Mouse (Mus musculus): ENCODE results near the gene Rbbp8nl. TPM values are rescaled to one million over a fixed set of nuclear protein-coding genes. Genes with fewer than 3 reads are reported as not detected.

The Rbbp8nl gene
- polyA plus RNA-seq, 1 experiment from 2014 or later = not detected

DNA sequence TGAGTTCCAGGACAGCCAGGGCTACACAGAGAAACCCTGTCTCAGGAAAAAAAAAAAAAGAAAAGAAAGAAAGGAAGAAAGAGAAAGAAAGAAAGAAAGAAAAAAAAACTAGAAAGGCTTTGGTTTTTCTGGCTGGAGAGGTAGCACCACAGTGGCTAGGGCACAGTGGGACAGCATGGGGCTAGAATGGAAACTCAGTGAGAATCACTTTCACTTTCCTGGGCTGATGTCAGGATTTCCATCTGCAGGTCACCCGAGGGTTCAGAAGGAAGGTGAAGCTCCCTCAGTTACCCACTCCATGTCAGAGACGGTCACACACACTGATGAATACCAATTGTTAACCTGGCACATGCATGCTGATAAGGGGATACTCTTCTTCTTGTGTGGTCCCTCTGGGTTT is 18.0 kb upstream of the Rbbp8nl start:
- H3K4me3 ChIP-seq (replicated peaks; ENCODE audit: low read length) = no peak overlapping the region
- no peaks in the 10 kb centered on the region for H3K9me3 ChIP-seq (ENCODE audit: control insufficient read depth, low read length)
- no peaks in the 10 kb centered on the region for H3K4me1 ChIP-seq (replicated peaks; ENCODE audit: control insufficient read depth, insufficient read depth, low read length)
- WGBS = 64% methylated on average over 2 of the region's 2 CpGs
- no peaks in the 10 kb centered on the region for H3K36me3 ChIP-seq (ENCODE audit: control insufficient read depth, insufficient read depth)
- H3K9ac ChIP-seq (replicated peaks; ENCODE audit: low read depth, low read length) = no peak overlapping the region
- no peak for ATAC-seq
- H3K27me3 ChIP-seq (replicated peaks; ENCODE audit: control insufficient read depth, insufficient read depth, low read length) = no peaks in the 10 kb centered on the region
- no peak overlapping the region for H3K4me2 ChIP-seq (ENCODE audit: low read length)
- H3K27ac ChIP-seq (ENCODE audit: low read length) = no peak overlapping the region

DNA sequence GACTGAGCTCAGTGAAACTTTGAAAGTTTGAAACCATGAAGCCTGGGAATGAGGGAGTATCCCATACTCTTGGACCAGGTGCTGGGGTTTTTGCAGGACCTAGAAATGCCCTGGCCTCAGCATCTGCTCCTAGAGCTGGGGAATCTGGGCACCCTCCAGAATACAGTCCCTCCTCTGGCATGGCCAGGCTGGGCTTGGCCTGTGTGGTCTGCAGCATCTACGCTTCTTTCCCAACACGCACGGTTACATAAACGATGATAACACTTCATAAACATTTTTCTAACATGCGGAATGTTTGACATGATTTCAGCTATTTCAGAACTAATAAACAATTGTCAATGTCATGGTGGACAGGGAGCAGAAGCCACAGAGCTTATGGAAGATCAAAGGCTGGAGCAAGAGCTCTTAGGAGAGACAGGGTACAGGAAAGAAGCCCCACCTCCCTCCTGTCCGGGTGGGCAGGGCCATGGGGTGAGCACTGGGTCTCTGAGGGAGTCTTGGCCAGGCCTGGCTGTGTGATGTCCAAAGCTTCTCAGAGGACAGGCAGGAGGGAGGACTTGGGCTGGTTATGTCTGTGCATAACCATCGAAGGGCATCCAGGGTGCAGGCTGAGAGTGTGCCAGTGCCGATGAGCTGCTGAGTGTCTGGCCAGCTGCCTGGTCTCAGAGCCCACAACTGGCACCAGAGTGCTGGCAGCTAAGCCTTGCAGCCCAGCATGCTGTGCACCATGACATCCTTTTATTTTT is 16.9 kb upstream of the Rbbp8nl start:
- H3K9ac ChIP-seq (replicated peaks; ENCODE audit: low read depth, low read length) = no peak overlapping the region
- H3K36me3 ChIP-seq (ENCODE audit: control insufficient read depth, insufficient read depth) = no peaks in the 10 kb centered on the region
- 87% methylated on average over 8 of the region's 8 CpGs for WGBS
- H3K27ac ChIP-seq (ENCODE audit: low read length) = no peak overlapping the region
- H3K4me3 ChIP-seq (replicated peaks; ENCODE audit: low read length) = no peak overlapping the region
- ATAC-seq = no peak
- H3K9me3 ChIP-seq (ENCODE audit: control insufficient read depth, low read length) = no peaks in the 10 kb centered on the region
- H3K4me1 ChIP-seq (replicated peaks; ENCODE audit: control insufficient read depth, insufficient read depth, low read length) = no peaks in the 10 kb centered on the region
- H3K4me2 ChIP-seq (ENCODE audit: low read length) = no peak overlapping the region
- H3K27me3 ChIP-seq (replicated peaks; ENCODE audit: control insufficient read depth, insufficient read depth, low read length) = no peaks in the 10 kb centered on the region

DNA sequence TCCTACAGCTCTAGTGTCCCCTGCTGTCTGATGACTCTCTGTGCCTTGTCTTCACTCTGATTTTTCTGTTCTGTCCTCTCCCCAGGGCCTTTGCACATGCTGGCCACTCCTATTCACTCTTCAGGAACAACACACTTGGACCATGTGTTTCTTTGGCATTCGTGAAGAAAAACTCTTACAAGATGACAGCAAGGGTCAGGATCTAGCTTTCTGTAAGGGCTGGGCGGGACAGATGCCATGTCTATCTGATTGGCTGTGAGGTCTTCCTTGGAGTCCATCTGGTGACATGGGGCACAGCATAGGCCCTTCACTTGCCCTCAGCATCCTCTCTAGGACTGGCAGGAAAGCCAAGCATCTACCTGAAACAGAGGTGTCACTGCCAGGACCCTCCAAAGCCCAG is 16.3 kb upstream of the Rbbp8nl start:
- Histone ChIP-seq H3K4me2 (ENCODE audit: low read length) (no peak overlapping the region), H3K36me3 (ENCODE audit: control insufficient read depth, insufficient read depth) (no peaks in the 10 kb centered on the region), H3K4me1 (replicated peaks; ENCODE audit: control insufficient read depth, insufficient read depth, low read length) (no peaks in the 10 kb centered on the region), H3K4me3 (replicated peaks; ENCODE audit: low read length) (no peak overlapping the region), H3K9me3 (ENCODE audit: control insufficient read depth, low read length) (no peaks in the 10 kb centered on the region), H3K27ac (ENCODE audit: low read length) (no peak overlapping the region), H3K27me3 (replicated peaks; ENCODE audit: control insufficient read depth, insufficient read depth, low read length) (no peaks in the 10 kb centered on the region), H3K9ac (replicated peaks; ENCODE audit: low read depth, low read length) (no peak overlapping the region)
- no peak for ATAC-seq
- WGBS = 70% methylated on average over 2 of the region's 2 CpGs

DNA sequence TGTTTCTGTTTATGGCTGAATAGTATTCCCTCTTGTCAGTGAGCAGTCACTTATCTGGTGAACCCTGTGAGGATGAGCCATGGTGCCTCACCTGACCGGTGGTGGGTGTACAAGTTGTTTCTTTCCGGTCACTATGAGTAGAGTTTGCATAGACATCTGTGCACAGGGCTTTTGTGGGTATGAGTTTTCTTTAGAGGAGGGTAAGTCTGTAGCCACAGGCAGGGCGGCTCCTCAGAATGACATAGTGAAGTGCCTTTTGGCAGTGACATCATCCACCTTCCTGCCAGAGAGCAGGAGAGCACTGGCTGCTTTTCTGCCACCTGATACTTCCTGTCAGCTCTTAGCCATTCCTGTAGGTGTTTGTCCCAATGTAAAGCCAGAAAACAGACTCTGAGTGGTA is 15.8 kb upstream of the Rbbp8nl start:
- Histone ChIP-seq H3K36me3 (ENCODE audit: control insufficient read depth, insufficient read depth) (no peaks in the 10 kb centered on the region), H3K9ac (replicated peaks; ENCODE audit: low read depth, low read length) (no peak overlapping the region), H3K4me3 (replicated peaks; ENCODE audit: low read length) (no peak overlapping the region), H3K9me3 (ENCODE audit: control insufficient read depth, low read length) (no peaks in the 10 kb centered on the region), H3K27me3 (replicated peaks; ENCODE audit: control insufficient read depth, insufficient read depth, low read length) (no peaks in the 10 kb centered on the region), H3K27ac (ENCODE audit: low read length) (no peak overlapping the region), H3K4me2 (ENCODE audit: low read length) (no peak overlapping the region), H3K4me1 (replicated peaks; ENCODE audit: control insufficient read depth, insufficient read depth, low read length) (no peaks in the 10 kb centered on the region)
- 84% methylated on average over 3 of the region's 3 CpGs for WGBS
- no peak for ATAC-seq

DNA sequence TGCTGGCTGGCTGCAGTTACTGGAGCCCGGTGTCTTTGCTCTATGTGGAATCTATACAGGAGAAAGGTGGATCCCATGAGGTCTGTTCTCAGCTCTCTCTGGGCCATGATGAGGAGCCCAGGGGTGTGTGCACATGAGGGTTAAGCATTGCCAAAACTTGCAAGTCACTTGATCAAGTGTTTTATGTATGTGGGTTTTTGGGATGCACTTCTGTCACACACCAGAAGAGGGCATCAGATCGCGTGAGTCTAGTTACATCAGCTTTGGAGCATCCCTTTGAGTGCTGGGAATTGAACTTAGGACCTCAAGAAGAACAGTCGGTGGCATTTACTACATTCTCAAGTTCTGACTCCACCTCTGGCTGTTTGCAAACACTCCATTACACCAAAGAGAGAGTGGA is 14.9 kb upstream of the Rbbp8nl start:
- Histone ChIP-seq H3K4me2 (ENCODE audit: low read length) (no peak overlapping the region), H3K27me3 (replicated peaks; ENCODE audit: control insufficient read depth, insufficient read depth, low read length) (no peaks in the 10 kb centered on the region), H3K9me3 (ENCODE audit: control insufficient read depth, low read length) (no peaks in the 10 kb centered on the region), H3K27ac (ENCODE audit: low read length) (no peak overlapping the region), H3K36me3 (ENCODE audit: control insufficient read depth, insufficient read depth) (no peaks in the 10 kb centered on the region), H3K9ac (replicated peaks; ENCODE audit: low read depth, low read length) (no peak overlapping the region), H3K4me1 (replicated peaks; ENCODE audit: control insufficient read depth, insufficient read depth, low read length) (no peaks in the 10 kb centered on the region), H3K4me3 (replicated peaks; ENCODE audit: low read length) (no peak overlapping the region)
- WGBS = 45% methylated on average over 4 of the region's 4 CpGs
- ATAC-seq = no peak

DNA sequence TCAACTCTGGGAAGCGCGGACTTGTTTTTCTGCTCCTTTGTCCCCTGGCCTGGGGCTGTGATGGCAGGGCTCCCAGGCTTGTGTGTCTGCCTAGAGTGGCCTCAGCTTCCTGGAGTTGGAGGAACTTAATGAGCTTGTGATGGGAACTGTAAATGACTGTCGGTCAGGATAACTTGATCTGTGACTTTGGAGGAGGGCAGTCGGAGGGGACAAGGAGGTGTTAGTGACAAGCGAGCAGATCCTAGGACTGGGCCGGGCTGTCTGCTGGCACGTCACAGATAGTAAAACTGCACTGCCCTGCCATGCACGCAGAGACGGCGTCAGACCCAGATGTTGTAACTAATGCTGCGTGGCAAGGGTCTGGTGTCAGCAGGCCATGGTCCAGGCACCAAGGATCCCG is 13.8 kb upstream of the Rbbp8nl start:
- Histone ChIP-seq H3K4me2 (ENCODE audit: low read length) (no peak overlapping the region), H3K36me3 (ENCODE audit: control insufficient read depth, insufficient read depth) (no peaks in the 10 kb centered on the region), H3K27me3 (replicated peaks; ENCODE audit: control insufficient read depth, insufficient read depth, low read length) (no peaks in the 10 kb centered on the region), H3K27ac (ENCODE audit: low read length) (no peak overlapping the region), H3K9me3 (ENCODE audit: control insufficient read depth, low read length) (no peaks in the 10 kb centered on the region), H3K9ac (replicated peaks; ENCODE audit: low read depth, low read length) (no peak overlapping the region), H3K4me1 (replicated peaks; ENCODE audit: control insufficient read depth, insufficient read depth, low read length) (no peaks in the 10 kb centered on the region), H3K4me3 (replicated peaks; ENCODE audit: low read length) (no peak overlapping the region)
- 92% methylated on average over 12 of the region's 12 CpGs for WGBS
- no peak for ATAC-seq

DNA sequence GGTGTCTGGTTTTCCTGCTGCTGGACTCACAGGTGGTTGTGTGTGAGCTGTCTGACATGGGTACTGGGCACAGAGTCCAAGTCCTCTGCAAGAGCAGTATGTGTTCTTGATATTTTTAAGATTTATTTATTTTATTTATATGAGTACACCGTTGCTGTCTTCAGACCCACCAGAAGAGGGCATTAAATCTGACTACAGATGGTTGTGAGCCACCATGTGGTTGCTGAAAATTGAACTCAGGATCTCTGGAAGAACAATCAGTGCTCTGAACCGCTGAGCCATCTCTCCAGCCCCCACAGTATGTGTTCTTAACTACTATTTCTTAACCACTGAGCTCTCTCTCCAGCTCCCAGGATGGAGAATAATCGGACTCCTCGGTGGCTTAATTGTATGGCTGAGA is 12.5 kb upstream of the Rbbp8nl start:
- no peaks in the 10 kb centered on the region for H3K27me3 ChIP-seq (replicated peaks; ENCODE audit: control insufficient read depth, insufficient read depth, low read length)
- H3K4me2 ChIP-seq (ENCODE audit: low read length) = no peak overlapping the region
- ATAC-seq = no peak
- no peaks in the 10 kb centered on the region for H3K36me3 ChIP-seq (ENCODE audit: control insufficient read depth, insufficient read depth)
- H3K4me1 ChIP-seq (replicated peaks; ENCODE audit: control insufficient read depth, insufficient read depth, low read length) = no peaks in the 10 kb centered on the region
- H3K9ac ChIP-seq (replicated peaks; ENCODE audit: low read depth, low read length) = no peak overlapping the region
- WGBS = 79% methylated on average over 4 of the region's 4 CpGs
- H3K9me3 ChIP-seq (ENCODE audit: control insufficient read depth, low read length) = no peaks in the 10 kb centered on the region
- no peak overlapping the region for H3K27ac ChIP-seq (ENCODE audit: low read length)
- H3K4me3 ChIP-seq (replicated peaks; ENCODE audit: low read length) = no peak overlapping the region

DNA sequence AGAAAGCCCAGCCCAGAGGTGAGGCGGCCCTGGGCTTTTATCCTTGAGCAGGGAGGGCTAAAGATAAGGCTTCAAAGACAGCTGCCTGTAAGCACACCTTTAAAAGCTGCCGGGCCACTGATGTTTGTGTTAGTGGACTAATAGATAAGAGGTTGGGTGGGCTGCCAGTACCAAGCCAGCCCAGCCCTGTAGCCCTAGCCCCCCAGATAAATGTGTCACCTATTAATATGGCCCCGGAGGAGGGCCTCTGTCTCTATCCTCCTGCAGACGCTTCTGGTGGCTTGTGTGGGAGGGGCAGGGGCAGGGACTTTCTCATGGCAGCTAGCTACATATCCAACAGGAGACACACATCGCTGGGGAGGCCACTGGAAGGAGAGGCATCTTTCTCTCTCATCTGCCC is 11.1 kb upstream of the Rbbp8nl start:
- Histone ChIP-seq H3K27ac (ENCODE audit: low read length) (no peak overlapping the region), H3K4me3 (replicated peaks; ENCODE audit: low read length) (no peak overlapping the region), H3K4me2 (ENCODE audit: low read length) (no peak overlapping the region), H3K9me3 (ENCODE audit: control insufficient read depth, low read length) (no peaks in the 10 kb centered on the region), H3K27me3 (replicated peaks; ENCODE audit: control insufficient read depth, insufficient read depth, low read length) (no peaks in the 10 kb centered on the region), H3K36me3 (ENCODE audit: control insufficient read depth, insufficient read depth) (no peaks in the 10 kb centered on the region), H3K9ac (replicated peaks; ENCODE audit: low read depth, low read length) (no peak overlapping the region), H3K4me1 (replicated peaks; ENCODE audit: control insufficient read depth, insufficient read depth, low read length) (no peaks in the 10 kb centered on the region)
- no peak for ATAC-seq
- 58% methylated on average over 5 of the region's 5 CpGs for WGBS

DNA sequence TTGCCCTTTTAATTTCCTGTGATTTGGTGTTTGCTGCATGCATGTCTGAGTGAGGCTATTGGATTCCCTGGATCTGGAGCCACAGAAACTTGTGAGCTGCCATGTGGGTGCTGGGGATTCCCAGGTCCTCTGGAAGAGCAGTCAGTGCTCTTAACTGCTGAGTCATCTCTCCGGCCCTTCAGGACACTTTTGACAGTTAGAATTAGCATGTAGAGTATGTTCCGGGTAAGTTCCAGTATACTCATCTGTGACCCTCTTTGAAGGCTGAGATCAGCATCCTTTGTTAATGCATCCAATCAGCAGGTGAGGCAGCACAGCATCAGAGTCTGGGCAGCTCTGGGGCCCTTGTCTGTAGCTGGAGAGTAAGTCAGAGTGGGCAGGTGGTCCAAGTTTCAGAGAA is 10.6 kb upstream of the Rbbp8nl start:
- no peaks in the 10 kb centered on the region for H3K4me1 ChIP-seq (replicated peaks; ENCODE audit: control insufficient read depth, insufficient read depth, low read length)
- H3K4me3 ChIP-seq (replicated peaks; ENCODE audit: low read length) = no peak overlapping the region
- H3K36me3 ChIP-seq (ENCODE audit: control insufficient read depth, insufficient read depth) = no peaks in the 10 kb centered on the region
- no peak overlapping the region for H3K4me2 ChIP-seq (ENCODE audit: low read length)
- H3K9me3 ChIP-seq (ENCODE audit: control insufficient read depth, low read length) = no peaks in the 10 kb centered on the region
- no peaks in the 10 kb centered on the region for H3K27me3 ChIP-seq (replicated peaks; ENCODE audit: control insufficient read depth, insufficient read depth, low read length)
- 76% methylated on average over 2 of the region's 2 CpGs for WGBS
- H3K9ac ChIP-seq (replicated peaks; ENCODE audit: low read depth, low read length) = no peak overlapping the region
- ATAC-seq = no peak
- H3K27ac ChIP-seq (ENCODE audit: low read length) = no peak overlapping the region

DNA sequence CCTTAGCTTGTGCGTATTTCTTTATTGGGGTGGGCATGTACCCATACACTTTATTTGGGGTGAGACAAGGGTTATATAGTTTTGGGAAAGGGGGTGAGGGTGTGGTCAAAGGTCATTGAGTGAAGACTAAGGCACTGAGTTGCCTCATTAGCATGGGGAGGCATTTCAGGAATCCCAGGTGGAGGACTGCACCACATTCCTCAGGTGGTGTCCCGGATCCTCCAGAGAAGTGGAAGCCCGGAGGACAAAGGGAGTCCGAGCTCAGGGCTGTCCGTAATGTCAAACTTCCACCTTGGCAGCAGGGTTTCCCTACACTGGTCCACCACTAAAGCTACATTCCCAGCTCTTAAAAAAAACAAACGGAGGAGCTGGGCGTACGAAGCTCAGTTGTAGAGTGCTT is 3.2 kb upstream of the Rbbp8nl start:
- no peaks in the 10 kb centered on the region for H3K9me3 ChIP-seq (ENCODE audit: control insufficient read depth, low read length)
- no peak for ATAC-seq
- no peaks in the 10 kb centered on the region for H3K36me3 ChIP-seq (ENCODE audit: control insufficient read depth, insufficient read depth)
- no peak overlapping the region for H3K9ac ChIP-seq (replicated peaks; ENCODE audit: low read depth, low read length)
- WGBS = 76% methylated on average over 8 of the region's 8 CpGs
- H3K4me2 ChIP-seq (ENCODE audit: low read length) = no peak overlapping the region
- no peak overlapping the region for H3K4me3 ChIP-seq (replicated peaks; ENCODE audit: low read length)
- no peaks in the 10 kb centered on the region for H3K27me3 ChIP-seq (replicated peaks; ENCODE audit: control insufficient read depth, insufficient read depth, low read length)
- no peaks in the 10 kb centered on the region for H3K4me1 ChIP-seq (replicated peaks; ENCODE audit: control insufficient read depth, insufficient read depth, low read length)
- H3K27ac ChIP-seq (ENCODE audit: low read length) = no peak overlapping the region

All from forebrain, embryonic 16.5 days (tissue).